ENCODE assay signal across 8 mouse cellular contexts in the genomic region with DNA sequence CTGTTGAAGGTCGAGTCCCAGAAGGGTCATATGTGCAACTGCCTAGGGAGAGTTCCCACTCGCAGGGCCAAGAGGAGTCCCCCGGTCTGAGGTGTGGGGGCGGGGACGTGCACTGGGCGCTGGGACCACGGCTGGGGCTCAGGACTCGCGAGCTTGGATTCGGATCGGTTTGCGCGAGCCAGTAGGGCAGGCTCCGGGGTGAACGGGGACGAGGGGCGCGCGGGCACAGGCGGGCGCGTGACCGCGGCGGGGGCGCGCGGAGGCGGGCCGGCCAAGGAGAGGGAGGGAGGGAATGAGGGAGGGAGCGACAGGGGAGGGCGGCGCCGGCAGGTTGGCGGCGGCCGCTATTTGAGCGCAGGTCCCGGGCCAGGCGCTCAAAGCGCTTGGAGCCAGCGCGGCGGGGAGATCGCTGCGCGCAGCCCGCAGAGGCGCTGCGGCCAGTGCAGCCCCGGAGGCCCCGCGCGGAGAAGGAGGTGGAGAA. TPM values are rescaled to one million over a fixed set of nuclear protein-coding genes. Genes with fewer than 3 reads are reported as not detected.
DNase-seq lines count a peak whose midpoint lies in the region; ATAC-seq lines count a peak whose summit lies in the region.

A gene (plus strand): TSS at position 122 of the 481 bp plus-strand sequence.

- no peaks in the 10 kb centered on the region for H3K9me3 ChIP-seq in intestine, embryonic 15.5 days
- no peaks in the 10 kb centered on the region for H3K9me3 ChIP-seq in midbrain, embryonic 10.5 days (replicated peaks)

- H3K9ac ChIP-seq in intestine, embryonic 15.5 days: peak within 1 kb of the TSS; percentile 37

- peak; percentile 77 for ATAC-seq in intestine, embryonic 15.5 days
- ATAC-seq in erythroid progenitor cell, adult 5-6 weeks (replicated peaks; ENCODE audit: low FRiP score, poor library complexity, severe bottlenecking): no peak

- peaks cover 82% of the 10 kb centered on the region for H3K27me3 ChIP-seq in intestine, embryonic 15.5 days (replicated peaks)
- H3K27me3 ChIP-seq in midbrain, embryonic 10.5 days (ENCODE audit: low read depth, poor library complexity, severe bottlenecking): peaks cover 78% of the 10 kb centered on the region

- H3K36me3 ChIP-seq in intestine, embryonic 15.5 days: no peaks in the 10 kb centered on the region
- H3K36me3 ChIP-seq in midbrain, embryonic 10.5 days: no peaks in the 10 kb centered on the region

- intact Hi-C loops in left cerebral cortex, postnatal 25 days (cut with DNase I): no loop called here

- peak within 1 kb of the TSS; percentile 99 for H3K4me2 ChIP-seq in intestine, embryonic 15.5 days (replicated peaks)

- 2% methylated on average over 23 of the region's 54 CpGs for WGBS in intestine, embryonic 15.5 days
- WGBS in midbrain, embryonic 10.5 days: 1% methylated on average over 42 of the region's 54 CpGs

- peak within 1 kb of the TSS; percentile 58 for H3K4me3 ChIP-seq in intestine, embryonic 15.5 days (replicated peaks)
- H3K4me3 ChIP-seq in midbrain, embryonic 10.5 days: peak within 1 kb of the TSS; percentile 87

- no peak within 1 kb of the TSS for H3K27ac ChIP-seq in intestine, embryonic 15.5 days
- peak within 1 kb of the TSS; percentile 90 for H3K27ac ChIP-seq in midbrain, embryonic 10.5 days (replicated peaks)

- peaks cover 9% of the 10 kb centered on the region for H3K4me1 ChIP-seq in intestine, embryonic 15.5 days (replicated peaks)
- peaks cover 48% of the 10 kb centered on the region for H3K4me1 ChIP-seq in midbrain, embryonic 10.5 days

- peak; percentile 37 for DNase-seq in adrenal gland, postnatal 4 days (ENCODE audit: low spot score in 2 of 2)
- peak; percentile 68 for DNase-seq in embryo, embryonic 10 days (ENCODE audit: low spot score)
- DNase-seq in gastrocnemius, postnatal 4 days (ENCODE audit: low spot score in 2 of 2): peak; percentile 33 to 38
- peak; percentile 31 to 33 for DNase-seq in left cerebral cortex, postnatal 25 days (ENCODE audit: low spot score in 2 of 2)
- DNase-seq in midbrain, embryonic 10.5 days (ENCODE audit: low spot score): peak; percentile 86
- peak; percentile 15 for DNase-seq in skeletal muscle tissue, adult 2 months (ENCODE audit: low read depth, low spot score)

RNA-seq across cellular contexts. Expression of the gene that starts here (rescaled TPM):
- 10 to 100 TPM; 10.1 to 10.9 TPM for total RNA-seq in adrenal gland, postnatal 4 days (2021)
- total RNA-seq in gastrocnemius, postnatal 4 days (2021): 1 to 10 TPM; 2.6 to 2.7 TPM
- polyA plus RNA-seq in intestine, embryonic 15.5 days (2015; fragmentation: Nextera tagmentation; extraction: Ambion mirVana): 0.29 and 0.34 TPM in 2 replicates
- total RNA-seq in left cerebral cortex, postnatal 25 days (2021): 10 to 100 TPM; 25.4 to 40.2 TPM
- polyA plus RNA-seq in midbrain, embryonic 10.5 days (2016; fragmentation: Nextera tagmentation; extraction: Ambion mirVana): 1.00 and 1.7 TPM in 2 replicates
- not detected in 2 replicates for total RNA-seq in erythroid progenitor cell, adult 5-6 weeks (2015; ENCODE audit: low replicate concordance)
- total RNA-seq in erythroid progenitor cell, adult 5-6 weeks (2017; ENCODE audit: low replicate concordance): not detected in 2 replicates

Comparison
In these comparisons a context has a peak if more than half of its experiments do, and no peak if none do; other contexts are left out.
1. Peak in ATAC-seq, H3K4me3 ChIP-seq, H3K9ac ChIP-seq and H3K4me2 ChIP-seq in intestine, embryonic 15.5 days; RNA of the gene not detected or under 1 TPM.
2. DNase-seq: peak in every context shown above with its lines; median percentile 86 in midbrain, embryonic 10.5 days; 68 in embryo, embryonic 10 days; 37 in adrenal gland, postnatal 4 days; 36 in gastrocnemius, postnatal 4 days; 32 in left cerebral cortex, postnatal 25 days; 15 in skeletal muscle tissue, adult 2 months.